32 mouse cellular contexts compared by ENCODE assay signal in the genomic region with DNA sequence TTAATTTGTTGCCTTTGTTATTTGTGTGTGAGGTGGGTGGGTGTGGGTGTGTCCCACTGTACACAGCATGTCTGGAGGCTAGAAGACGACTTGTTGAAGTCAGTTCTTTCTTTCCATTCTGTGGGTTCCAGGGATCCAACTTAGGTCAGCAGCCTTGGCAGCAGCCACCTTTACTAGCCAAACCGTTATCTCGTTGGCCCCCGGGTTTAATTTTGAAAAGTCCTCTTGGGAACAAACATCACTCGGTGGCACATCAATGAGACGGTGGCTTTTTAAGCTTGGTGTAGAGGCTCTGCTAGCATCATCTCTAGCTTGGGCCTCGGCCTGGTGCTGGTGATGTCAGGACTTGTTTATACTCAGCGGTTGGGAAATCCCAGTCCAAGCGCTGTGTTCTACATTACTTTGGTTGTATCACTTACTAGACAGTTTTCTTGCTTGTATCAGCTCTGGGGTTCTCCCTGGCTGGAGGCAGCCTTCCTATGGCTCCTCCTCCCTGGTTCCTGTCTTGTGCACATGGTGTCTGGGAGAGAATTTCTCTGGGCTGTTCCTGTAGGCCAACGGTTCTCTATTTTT.
A peak's percentile ranks its signal among the peaks of the same experiment; 100 is the strongest.
DNase-seq lines count a peak whose midpoint lies in the region; ATAC-seq and TF ChIP-seq lines count a peak whose summit lies in the region.
"Had no signal": no experiment of that assay in that cellular context is flagged by ENCODE, and none has a peak within 500 bp of the region (broad histone marks: within the 10 kb centered on the region; RNA-seq: fewer than 3 reads in every experiment).

No protein-coding gene starts in this region.

- H3K9ac ChIP-seq in limb, embryonic 14.5 days (ENCODE audit: low read depth, low read length, severe bottlenecking) = no peak overlapping the region
- H3K9ac ChIP-seq in midbrain, embryonic 11.5 days (ENCODE audit: low read length) = no peak overlapping the region
- no peak overlapping the region for H3K9ac ChIP-seq in forebrain, postnatal 0 days
- H3K9ac ChIP-seq: embryonic facial prominence, embryonic 13.5 days; forebrain, embryonic 13.5 days; heart, embryonic 13.5 days; hindbrain, embryonic 14.5 days; intestine, embryonic 15.5 days had no signal

- H3K27ac ChIP-seq in limb, embryonic 14.5 days (replicated peaks; ENCODE audit: low read depth, low read length) = peak overlapping the region; percentile 33; the same call in 1 of the 2 replicates
- no peak overlapping the region for H3K27ac ChIP-seq in limb, embryonic 10.5 days
- H3K27ac ChIP-seq in midbrain, embryonic 11.5 days (ENCODE audit: low read depth, low read length) = no peak overlapping the region
- H3K27ac ChIP-seq in midbrain, embryonic 10.5 days (replicated peaks) = no peak overlapping the region
- no peak overlapping the region for H3K27ac ChIP-seq in forebrain, postnatal 0 days (ENCODE audit: low read depth, low read length)
- H3K27ac ChIP-seq: embryonic facial prominence, embryonic 10.5 days; forebrain, embryonic 10.5 days; forebrain, embryonic 13.5 days; heart, adult 2 months; heart, embryonic 10.5 days; heart, embryonic 13.5 days; hindbrain, embryonic 14.5 days; hindbrain, postnatal 0 days; intestine, embryonic 15.5 days had no signal

- WGBS in limb, embryonic 14.5 days = 81% methylated on average over 10 of the region's 10 CpGs
- 93% methylated on average over 10 of the region's 10 CpGs for WGBS in limb, embryonic 10.5 days
- 91% methylated on average over 10 of the region's 10 CpGs for WGBS in midbrain, embryonic 11.5 days
- WGBS in midbrain, embryonic 10.5 days = 90% methylated on average over 10 of the region's 10 CpGs
- 85% methylated on average over 10 of the region's 10 CpGs for WGBS in forebrain, postnatal 0 days

- no peak for ATAC-seq in limb, embryonic 14.5 days (ENCODE audit: low FRiP score, low read depth)
- ATAC-seq in midbrain, embryonic 11.5 days (ENCODE audit: low FRiP score) = no peak
- ATAC-seq in forebrain, postnatal 0 days = no peak
- ATAC-seq: forebrain, embryonic 13.5 days; forebrain, embryonic 16.5 days; hindbrain, postnatal 0 days; intestine, embryonic 15.5 days; Patski had no signal

- no peak for TF ChIP-seq CTCF in forebrain, postnatal 0 days (IDR thresholded peaks at IDR 0.05; ENCODE audit: low read depth)

- TF ChIP-seq POLR2A in limb, embryonic 14.5 days (IDR thresholded peaks at IDR 0.05; ENCODE audit: borderline replicate concordance, extremely low read depth, insufficient read depth, insufficient read length) = no peak

- H3K4me1 ChIP-seq in limb, embryonic 14.5 days (ENCODE audit: control insufficient read depth, insufficient read depth, low read length) = 0 out of 2 replicates have a peak, but pooled peaks cover 2% of the 10 kb centered on the region
- H3K4me1 ChIP-seq in limb, embryonic 10.5 days = peaks cover 2% of the 10 kb centered on the region
- no peaks in the 10 kb centered on the region for H3K4me1 ChIP-seq in midbrain, embryonic 11.5 days (ENCODE audit: control insufficient read depth, insufficient read depth, low read length)
- H3K4me1 ChIP-seq in midbrain, embryonic 10.5 days = peaks cover 7% of the 10 kb centered on the region; the same call in 1 of the 2 replicates
- H3K4me1 ChIP-seq in forebrain, postnatal 0 days (ENCODE audit: insufficient read depth) = no peaks in the 10 kb centered on the region
- H3K4me1 ChIP-seq: heart, embryonic 10.5 days; heart, embryonic 13.5 days had no signal

- no peaks in the 10 kb centered on the region for H3K27me3 ChIP-seq in limb, embryonic 14.5 days (ENCODE audit: control insufficient read depth, insufficient read depth, low read length)
- peaks cover 3% of the 10 kb centered on the region; the same call in 1 of the 2 replicates for H3K27me3 ChIP-seq in limb, embryonic 10.5 days (ENCODE audit: low read depth, poor library complexity, severe bottlenecking)
- no peaks in the 10 kb centered on the region for H3K27me3 ChIP-seq in midbrain, embryonic 11.5 days (ENCODE audit: control insufficient read depth, insufficient read depth, low read length)
- H3K27me3 ChIP-seq in midbrain, embryonic 10.5 days (ENCODE audit: low read depth, poor library complexity, severe bottlenecking) = 0 out of 2 replicates have a peak, but pooled peaks cover 5% of the 10 kb centered on the region
- no peaks in the 10 kb centered on the region for H3K27me3 ChIP-seq in forebrain, postnatal 0 days (ENCODE audit: insufficient read depth, low read length)
- H3K27me3 ChIP-seq: embryonic facial prominence, embryonic 13.5 days; forebrain, embryonic 13.5 days; intestine, embryonic 15.5 days; Patski had no signal

- no peaks in the 10 kb centered on the region for H3K36me3 ChIP-seq in limb, embryonic 14.5 days (ENCODE audit: control insufficient read depth, insufficient read depth, low read length)
- H3K36me3 ChIP-seq in limb, embryonic 10.5 days = no peaks in the 10 kb centered on the region
- H3K36me3 ChIP-seq in midbrain, embryonic 11.5 days (ENCODE audit: control insufficient read depth, insufficient read depth, low read length) = no peaks in the 10 kb centered on the region
- no peaks in the 10 kb centered on the region for H3K36me3 ChIP-seq in midbrain, embryonic 10.5 days
- H3K36me3 ChIP-seq in forebrain, postnatal 0 days (ENCODE audit: insufficient read depth) = no peaks in the 10 kb centered on the region
- H3K36me3 ChIP-seq: embryonic facial prominence, embryonic 10.5 days; embryonic facial prominence, embryonic 13.5 days; forebrain, embryonic 10.5 days; G1E; heart, embryonic 10.5 days; heart, embryonic 13.5 days; intestine, embryonic 15.5 days had no signal

- H3K4me2 ChIP-seq in limb, embryonic 14.5 days (replicated peaks; ENCODE audit: low read depth, low read length, severe bottlenecking) = no peak overlapping the region
- H3K4me2 ChIP-seq in midbrain, embryonic 11.5 days = no peak overlapping the region
- H3K4me2 ChIP-seq in forebrain, postnatal 0 days (ENCODE audit: low read depth) = no peak overlapping the region
- H3K4me2 ChIP-seq: embryonic facial prominence, embryonic 13.5 days; forebrain, embryonic 13.5 days; heart, embryonic 13.5 days; hindbrain, embryonic 14.5 days; intestine, embryonic 15.5 days had no signal

- H3K9me3 ChIP-seq in limb, embryonic 14.5 days (ENCODE audit: control insufficient read depth, low read length) = peaks cover 5% of the 10 kb centered on the region; the same call in 1 of the 2 replicates
- no peaks in the 10 kb centered on the region for H3K9me3 ChIP-seq in limb, embryonic 10.5 days (replicated peaks)
- no peaks in the 10 kb centered on the region for H3K9me3 ChIP-seq in midbrain, embryonic 11.5 days (ENCODE audit: control insufficient read depth, low read length)
- no peaks in the 10 kb centered on the region for H3K9me3 ChIP-seq in midbrain, embryonic 10.5 days (replicated peaks)
- H3K9me3 ChIP-seq in forebrain, postnatal 0 days (ENCODE audit: low read length) = no peaks in the 10 kb centered on the region
- H3K9me3 ChIP-seq: embryonic facial prominence, embryonic 10.5 days; embryonic facial prominence, embryonic 13.5 days; forebrain, embryonic 10.5 days; forebrain, embryonic 13.5 days; G1E; heart, embryonic 10.5 days; heart, embryonic 13.5 days; intestine, embryonic 15.5 days had no signal

- DNase-seq in limb, embryonic 14.5 days (ENCODE audit: low spot score) = no peak
- DNase-seq in limb, embryonic 10.5 days (ENCODE audit: low spot score) = no peak
- DNase-seq in midbrain, embryonic 11.5 days (ENCODE audit: low spot score, missing footprints) = peak; percentile 59
- DNase-seq in midbrain, embryonic 10.5 days (ENCODE audit: low spot score) = no peak
- DNase-seq in induced T-regulatory cell, adult 2 months (ENCODE audit: low read depth) = peak; percentile 52
- DNase-seq in forebrain, postnatal 0 days = no peak
- no peak for DNase-seq in kidney, adult 8-10 months
- DNase-seq: adrenal gland, postnatal 10 days; adrenal gland, postnatal 36 days; B cell, adult 2 months; cerebellum, adult 11 months; cerebellum, adult 2 months; cerebellum, adult 9-11 months; cerebellum, postnatal 36 days; embryo, embryonic 11 days; gastrocnemius, postnatal 25 days; heart, adult 2 months; heart, postnatal 14 days; heart, postnatal 4 days had no signal

- H3K4me3 ChIP-seq in limb, embryonic 14.5 days (replicated peaks; ENCODE audit: low read length) = no peak overlapping the region
- H3K4me3 ChIP-seq in limb, embryonic 10.5 days = no peak overlapping the region
- H3K4me3 ChIP-seq in midbrain, embryonic 11.5 days (ENCODE audit: low read depth, low read length) = no peak overlapping the region
- no peak overlapping the region for H3K4me3 ChIP-seq in midbrain, embryonic 10.5 days
- no peak overlapping the region for H3K4me3 ChIP-seq in forebrain, postnatal 0 days (ENCODE audit: low read depth, low read length)
- H3K4me3 ChIP-seq: embryonic facial prominence, embryonic 10.5 days; embryonic facial prominence, embryonic 13.5 days; erythroblast, embryonic 14.5 days; forebrain, embryonic 10.5 days; forebrain, embryonic 13.5 days; heart, adult 2 months; heart, embryonic 10.5 days; heart, embryonic 13.5 days; intestine, embryonic 15.5 days had no signal

Comparison
In these comparisons a context has a peak if more than half of its experiments do, and no peak if none do; other contexts are left out.
1. DNase-seq: peak in midbrain, embryonic 11.5 days (single experiment) and induced T-regulatory cell, adult 2 months (single experiment); none in limb, embryonic 14.5 days (single experiment), limb, embryonic 10.5 days (single experiment), midbrain, embryonic 10.5 days (single experiment), forebrain, postnatal 0 days (single experiment) and kidney, adult 8-10 months (0 of 2).